Mouse (Mus musculus): ENCODE measurements around the gene Spsb4. TPM values are rescaled to one million over a fixed set of nuclear protein-coding genes. Genes with fewer than 3 reads are reported as not detected.

Spsb4 gene
- polyA plus RNA-seq, 1 experiment from 2014 or later, result 6.1 TPM

DNA sequence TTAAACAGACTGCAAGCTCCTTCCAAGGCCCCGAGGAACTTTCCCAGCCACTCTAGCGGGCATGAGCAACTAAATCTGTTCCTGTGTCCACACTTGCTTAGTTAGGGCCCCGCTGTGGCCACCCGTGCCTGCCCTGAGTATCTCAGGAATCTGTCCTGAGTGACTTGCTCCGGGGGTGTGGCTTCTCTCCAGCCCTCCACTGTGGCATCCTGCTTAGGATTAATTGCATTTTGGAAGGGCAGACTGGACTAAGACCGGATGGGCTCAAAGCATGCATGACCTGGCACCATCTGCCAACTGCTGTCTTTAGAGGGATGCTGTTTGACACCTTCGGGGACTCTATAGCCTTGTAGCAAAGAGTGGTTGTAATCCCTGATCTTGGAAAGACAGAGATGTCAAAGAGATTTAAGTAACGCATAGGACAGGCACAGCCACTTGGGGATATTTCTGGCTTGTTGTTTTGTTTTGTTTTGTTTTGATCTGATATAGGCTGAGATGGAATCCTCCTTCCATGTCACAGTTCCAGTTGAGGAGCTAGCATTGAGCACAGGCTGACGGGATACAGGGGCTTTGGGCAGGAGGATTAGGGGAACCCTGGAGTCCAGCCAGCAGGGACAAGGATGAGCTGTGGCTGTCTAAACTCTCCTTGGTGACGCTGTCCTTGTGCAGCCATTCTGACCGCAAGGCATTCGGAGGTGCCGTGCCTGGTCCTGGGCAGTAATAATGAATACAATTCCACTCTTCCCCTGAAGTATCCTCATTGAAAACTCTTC is 55.0 kb downstream of the Spsb4 start:
- Histone ChIP-seq H3K27ac (replicated peaks) (no peak overlapping the region), H3K9me3 (ENCODE audit: control insufficient read depth, low read length) (no peaks in the 10 kb centered on the region), H3K4me2 (replicated peaks; ENCODE audit: low read depth) (no peak overlapping the region), H3K9ac (ENCODE audit: low read length) (no peak overlapping the region), H3K36me3 (ENCODE audit: control insufficient read depth, insufficient read depth, low read length) (no peaks in the 10 kb centered on the region), H3K4me1 (replicated peaks; ENCODE audit: control insufficient read depth, insufficient read depth) (no peaks in the 10 kb centered on the region; the same call in 1 of the 2 replicates), H3K27me3 (ENCODE audit: control insufficient read depth, insufficient read depth, low read length) (no peaks in the 10 kb centered on the region), H3K4me3 (ENCODE audit: low read depth, low read length) (no peak overlapping the region)
- ATAC-seq (ENCODE audit: low FRiP score, low TSS enrichment) (no peak), DNase-seq (ENCODE audit: low spot score) (no peak)
- WGBS, result 56% methylated on average over 13 of the region's 13 CpGs
- no peak for TF ChIP-seq EP300 (optimal IDR thresholded peaks at IDR 0.05)
- TF ChIP-seq CTCF (IDR thresholded peaks at IDR 0.05; ENCODE audit: low read depth), result no peak

DNA sequence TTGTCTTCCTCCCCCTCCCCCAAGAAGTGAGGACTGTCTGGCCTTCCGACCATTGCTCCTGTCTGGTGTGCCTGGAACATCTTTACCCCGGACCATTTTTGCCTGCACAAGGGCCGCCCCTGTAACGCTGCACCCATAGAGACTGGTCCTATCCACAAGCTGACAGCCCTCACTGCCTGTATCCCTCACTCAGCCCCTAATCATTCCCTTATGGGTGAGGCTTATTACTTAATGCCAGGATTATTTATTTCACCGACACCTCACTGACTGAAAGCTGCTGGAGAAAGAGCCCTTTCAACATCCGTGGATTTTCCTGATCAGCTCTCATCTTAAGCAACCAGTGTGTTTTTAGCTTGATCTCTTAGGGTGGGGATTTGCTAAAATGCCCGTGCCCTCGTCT is 55.9 kb downstream of the Spsb4 start:
- DNase-seq (ENCODE audit: low spot score), result no peak
- no peak overlapping the region for H3K27ac ChIP-seq (replicated peaks)
- H3K4me2 ChIP-seq (replicated peaks; ENCODE audit: low read depth), result no peak overlapping the region
- no peaks in the 10 kb centered on the region; the same call in 1 of the 2 replicates for H3K4me1 ChIP-seq (replicated peaks; ENCODE audit: control insufficient read depth, insufficient read depth)
- peak; percentile 30; the same call in 1 of the 2 replicates for ATAC-seq (ENCODE audit: low FRiP score, low TSS enrichment)
- H3K36me3 ChIP-seq (ENCODE audit: control insufficient read depth, insufficient read depth, low read length), result no peaks in the 10 kb centered on the region
- no peak overlapping the region for H3K9ac ChIP-seq (ENCODE audit: low read length)
- H3K27me3 ChIP-seq (ENCODE audit: control insufficient read depth, insufficient read depth, low read length), result no peaks in the 10 kb centered on the region
- H3K4me3 ChIP-seq (ENCODE audit: low read depth, low read length), result no peak overlapping the region
- H3K9me3 ChIP-seq (ENCODE audit: control insufficient read depth, low read length), result no peaks in the 10 kb centered on the region
- 61% methylated on average over 8 of the region's 8 CpGs for WGBS
- TF ChIP-seq EP300 (optimal IDR thresholded peaks at IDR 0.05), result no peak
- no peak for TF ChIP-seq CTCF (IDR thresholded peaks at IDR 0.05; ENCODE audit: low read depth)

DNA sequence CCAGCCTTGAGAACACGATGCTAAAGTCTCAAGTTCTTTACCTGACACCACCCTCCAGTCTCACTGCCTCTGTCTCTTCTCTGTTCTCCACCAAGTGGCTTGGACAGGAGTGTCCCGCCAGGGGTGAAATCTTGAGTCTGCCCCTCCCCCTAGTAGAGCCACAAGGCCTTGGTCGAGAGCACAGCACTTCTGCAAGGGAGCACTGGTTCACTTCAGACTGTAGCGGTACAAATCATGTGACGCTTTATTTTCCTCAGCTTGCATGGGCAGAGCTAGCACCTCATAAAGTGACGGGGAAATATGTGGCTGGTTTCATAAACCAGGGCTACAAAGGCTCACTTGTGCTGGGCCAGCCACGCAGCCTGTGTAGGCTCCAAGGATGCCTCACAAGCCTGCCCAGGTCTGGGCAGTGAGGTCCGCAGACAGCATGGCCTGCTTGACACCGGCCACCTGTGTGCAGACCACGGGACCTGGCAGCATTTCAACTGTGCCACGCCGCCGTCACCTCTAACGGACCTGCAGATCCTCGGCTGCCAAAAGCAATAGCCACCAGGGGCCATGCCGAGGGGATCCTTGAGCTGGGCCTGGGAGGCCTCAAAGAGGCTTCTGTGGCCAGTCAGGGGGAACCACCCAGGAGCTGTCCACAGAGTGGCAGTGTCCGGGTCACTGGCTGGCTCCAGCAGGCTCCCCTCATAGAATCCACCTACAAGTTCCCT is 56.5 kb downstream of the Spsb4 start:
- H3K9me3 ChIP-seq (ENCODE audit: control insufficient read depth, low read length), result no peaks in the 10 kb centered on the region
- no peak for ATAC-seq (ENCODE audit: low FRiP score, low TSS enrichment)
- TF ChIP-seq EP300 (optimal IDR thresholded peaks at IDR 0.05) (no peak), CTCF (IDR thresholded peaks at IDR 0.05; ENCODE audit: low read depth) (no peak)
- H3K27me3 ChIP-seq (ENCODE audit: control insufficient read depth, insufficient read depth, low read length), result no peaks in the 10 kb centered on the region
- no peaks in the 10 kb centered on the region; the same call in 1 of the 2 replicates for H3K4me1 ChIP-seq (replicated peaks; ENCODE audit: control insufficient read depth, insufficient read depth)
- no peaks in the 10 kb centered on the region for H3K36me3 ChIP-seq (ENCODE audit: control insufficient read depth, insufficient read depth, low read length)
- no peak overlapping the region for H3K9ac ChIP-seq (ENCODE audit: low read length)
- 62% methylated on average over 17 of the region's 17 CpGs for WGBS
- no peak overlapping the region for H3K4me2 ChIP-seq (replicated peaks; ENCODE audit: low read depth)
- no peak overlapping the region for H3K27ac ChIP-seq (replicated peaks)
- no peak for DNase-seq (ENCODE audit: low spot score)
- H3K4me3 ChIP-seq (ENCODE audit: low read depth, low read length), result no peak overlapping the region

DNA sequence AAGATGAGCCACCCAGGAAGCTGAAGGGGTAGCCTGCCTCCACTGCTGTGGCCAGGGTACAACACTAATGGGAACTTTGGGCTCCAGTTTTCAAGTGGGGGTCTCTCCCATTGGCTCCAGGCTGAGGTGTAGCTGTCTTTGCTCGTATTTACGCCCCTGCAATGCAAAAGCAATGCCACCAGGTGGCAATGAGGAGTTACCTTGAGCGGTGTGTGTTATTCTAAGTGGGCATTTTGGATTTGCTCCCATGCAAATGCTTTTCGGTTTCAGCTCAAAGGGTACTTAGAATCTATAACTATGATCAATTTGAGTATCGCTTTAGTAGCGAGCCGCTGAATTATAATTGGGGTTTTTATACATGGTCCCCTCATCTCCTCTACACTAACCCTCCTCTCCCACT is 57.6 kb downstream of the Spsb4 start:
- H3K9me3 ChIP-seq (ENCODE audit: control insufficient read depth, low read length), result no peaks in the 10 kb centered on the region
- no peak overlapping the region for H3K9ac ChIP-seq (ENCODE audit: low read length)
- no peaks in the 10 kb centered on the region for H3K27me3 ChIP-seq (ENCODE audit: control insufficient read depth, insufficient read depth, low read length)
- WGBS, result 67% methylated on average over 7 of the region's 7 CpGs
- H3K4me2 ChIP-seq (replicated peaks; ENCODE audit: low read depth), result no peak overlapping the region
- peak; percentile 41 for DNase-seq (ENCODE audit: low spot score)
- ATAC-seq (ENCODE audit: low FRiP score, low TSS enrichment), result 0 out of 2 replicates have a peak, but pooled peaks have one; percentile 15
- no peaks in the 10 kb centered on the region; the same call in 1 of the 2 replicates for H3K4me1 ChIP-seq (replicated peaks; ENCODE audit: control insufficient read depth, insufficient read depth)
- no peak overlapping the region for H3K4me3 ChIP-seq (ENCODE audit: low read depth, low read length)
- TF ChIP-seq EP300 (optimal IDR thresholded peaks at IDR 0.05) (no peak), CTCF (IDR thresholded peaks at IDR 0.05; ENCODE audit: low read depth) (peak; percentile 84)
- H3K36me3 ChIP-seq (ENCODE audit: control insufficient read depth, insufficient read depth, low read length), result no peaks in the 10 kb centered on the region
- H3K27ac ChIP-seq (replicated peaks), result no peak overlapping the region

DNA sequence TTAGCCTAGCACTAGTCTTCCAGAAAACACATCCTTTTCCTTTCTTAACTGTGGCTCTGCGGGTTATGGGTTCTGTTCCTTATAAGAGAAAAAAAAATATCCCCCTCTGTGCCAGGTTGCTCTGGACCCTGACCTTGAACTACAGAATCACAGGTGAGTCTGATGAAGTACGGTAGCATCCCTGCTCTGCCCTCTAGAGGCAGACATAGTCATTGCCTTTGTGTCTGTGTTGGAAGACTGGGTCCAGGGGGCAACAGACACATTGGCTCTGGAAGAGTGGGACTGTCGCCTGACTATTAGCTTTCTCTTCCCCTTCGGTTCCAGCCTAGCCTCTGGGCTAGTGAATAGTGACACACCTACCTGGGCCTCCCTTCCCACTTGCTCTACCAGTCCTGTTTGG is 58.4 kb downstream of the Spsb4 start:
- DNase-seq (ENCODE audit: low spot score) (no peak), ATAC-seq (ENCODE audit: low FRiP score, low TSS enrichment) (no peak)
- H3K27me3 ChIP-seq (ENCODE audit: control insufficient read depth, insufficient read depth, low read length), result no peaks in the 10 kb centered on the region
- H3K4me2 ChIP-seq (replicated peaks; ENCODE audit: low read depth), result no peak overlapping the region
- H3K4me3 ChIP-seq (ENCODE audit: low read depth, low read length), result no peak overlapping the region
- H3K9ac ChIP-seq (ENCODE audit: low read length), result no peak overlapping the region
- TF ChIP-seq CTCF (IDR thresholded peaks at IDR 0.05; ENCODE audit: low read depth), result peak; percentile 66
- no peak for TF ChIP-seq EP300 (optimal IDR thresholded peaks at IDR 0.05)
- no peaks in the 10 kb centered on the region; the same call in 1 of the 2 replicates for H3K4me1 ChIP-seq (replicated peaks; ENCODE audit: control insufficient read depth, insufficient read depth)
- 83% methylated on average over 4 of the region's 4 CpGs for WGBS
- no peak overlapping the region for H3K27ac ChIP-seq (replicated peaks)
- no peaks in the 10 kb centered on the region for H3K9me3 ChIP-seq (ENCODE audit: control insufficient read depth, low read length)
- H3K36me3 ChIP-seq (ENCODE audit: control insufficient read depth, insufficient read depth, low read length), result no peaks in the 10 kb centered on the region

DNA sequence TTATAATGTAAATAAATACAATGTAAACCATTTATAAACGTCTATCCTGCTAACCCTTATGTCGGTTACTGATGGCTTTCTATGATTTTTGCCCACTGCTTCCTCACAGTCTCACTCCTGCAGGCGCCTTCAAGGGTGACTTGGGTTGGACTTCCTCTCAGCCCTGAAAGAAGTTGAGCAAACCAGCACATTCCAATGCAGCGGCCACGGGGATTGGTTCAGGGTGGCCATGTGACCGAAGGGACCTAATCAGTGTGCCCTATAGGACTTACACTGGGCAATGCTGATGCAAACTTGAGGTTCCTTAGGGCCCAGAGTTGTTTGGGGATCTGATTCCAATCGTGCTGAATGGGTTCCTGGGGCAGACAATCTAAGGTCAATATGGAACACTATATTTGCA is 59.2 kb downstream of the Spsb4 start:
- Histone ChIP-seq H3K9me3 (ENCODE audit: control insufficient read depth, low read length) (no peaks in the 10 kb centered on the region), H3K4me3 (ENCODE audit: low read depth, low read length) (no peak overlapping the region), H3K4me2 (replicated peaks; ENCODE audit: low read depth) (no peak overlapping the region), H3K27ac (replicated peaks) (no peak overlapping the region), H3K9ac (ENCODE audit: low read length) (no peak overlapping the region), H3K4me1 (replicated peaks; ENCODE audit: control insufficient read depth, insufficient read depth) (no peaks in the 10 kb centered on the region; the same call in 1 of the 2 replicates), H3K36me3 (ENCODE audit: control insufficient read depth, insufficient read depth, low read length) (no peaks in the 10 kb centered on the region), H3K27me3 (ENCODE audit: control insufficient read depth, insufficient read depth, low read length) (no peaks in the 10 kb centered on the region)
- ATAC-seq (ENCODE audit: low FRiP score, low TSS enrichment), result no peak
- TF ChIP-seq CTCF (IDR thresholded peaks at IDR 0.05; ENCODE audit: low read depth), result no peak
- no peak for TF ChIP-seq EP300 (optimal IDR thresholded peaks at IDR 0.05)
- no peak for DNase-seq (ENCODE audit: low spot score)
- 79% methylated on average over 7 of the region's 7 CpGs for WGBS
